Mouse (Mus musculus) ES-E14 (cell line): Measurements from ENCODE around the gene Gdpd2.

ENCODE experiments used
- CHD2 ChIP-seq: IDR thresholded peaks from 2 replicates; pipeline ENCODE4 v1.6.1; 2014; ENCODE audit warnings: mild to moderate bottlenecking, low read depth, low read length, inconsistent platforms
- HCFC1 ChIP-seq: IDR thresholded peaks from 2 replicates; pipeline ENCODE4 v1.6.1; 2012; ENCODE audit warnings: low read length, inconsistent platforms, borderline replicate concordance; ENCODE audit not compliant: insufficient read depth
- MAFK ChIP-seq: IDR thresholded peaks from 2 replicates; pipeline ENCODE4 v1.6.1; 2014; ENCODE audit warnings: mild to moderate bottlenecking, low read depth, low read length, inconsistent platforms; ENCODE audit not compliant: insufficient read depth
- ZC3H11A ChIP-seq: IDR thresholded peaks from 2 replicates; pipeline ENCODE4 v1.6.1; 2012; ENCODE audit warnings: low read depth, mild to moderate bottlenecking, inconsistent platforms, low read length, borderline replicate concordance
- ZNF384 ChIP-seq: IDR thresholded peaks from 2 replicates; pipeline ENCODE4 v1.6.1; 2012; ENCODE audit warnings: low read depth, low read length, inconsistent platforms

- TF ChIP-seq HCFC1 (no peak), CHD2 (no peak), ZC3H11A (no peak), ZNF384 (no peak), MAFK (no peak)
These were observed 47.4 kb downstream of the Gdpd2 start for GRCm38 (mm10) chrX:100776985-100777654.
